Mouse (Mus musculus) megakaryocyte, embryonic 14.5 days (primary cell): ENCODE measurements around the gene Ak9.

Experiments
- FLI1 ChIP-seq: IDR thresholded peaks from 2 replicates; pipeline ENCODE4 v1.6.1; 2012; ENCODE audit warnings: low read length, inconsistent platforms, mixed read lengths
- GATA1 ChIP-seq: IDR thresholded peaks from 3 replicates; pipeline ENCODE4 v1.6.1; 2012; ENCODE audit warnings: mixed read lengths, low read length, inconsistent platforms, borderline replicate concordance

- no peak for TF ChIP-seq GATA1
- no peak for TF ChIP-seq FLI1
These were observed 920 bp upstream of the Ak9 start, which contains the start of gene Fig4 for GRCm38 (mm10) chr10:41302689-41303431.
